Mouse (Mus musculus) bone marrow macrophage, adult 2 months (primary cell): ENCODE measurements around the gene Zfp518a.

ENCODE experiments used
- CTCF ChIP-seq: IDR thresholded peaks from 2 replicates; pipeline ENCODE4 v1.5.1; 2012; ENCODE audit warnings: low read depth, mild to moderate bottlenecking, low read length, moderate library complexity
- POLR2A ChIP-seq: IDR thresholded peaks from 2 replicates; pipeline ENCODE4 v1.6.1; 2012; ENCODE audit warnings: mild to moderate bottlenecking, low read depth, low read length, borderline replicate concordance

DNA sequence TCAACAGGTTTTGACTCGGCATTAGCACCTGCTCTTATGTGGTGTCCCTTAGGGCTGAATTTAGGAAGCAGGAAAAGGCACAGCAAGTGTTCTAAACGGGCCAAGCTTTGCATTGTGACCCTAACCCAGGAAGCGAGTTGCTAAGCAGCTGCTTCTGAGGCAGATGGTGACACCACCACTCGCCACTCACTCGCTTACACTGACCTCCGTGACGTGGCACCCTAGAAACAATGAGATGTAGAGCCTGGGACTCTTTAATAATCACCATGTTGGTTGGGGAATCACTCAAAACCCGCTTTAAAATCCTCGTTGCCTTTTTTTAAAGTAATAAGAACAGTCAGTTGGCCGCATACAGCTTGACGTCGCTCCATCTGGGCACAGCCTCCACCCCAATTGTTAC, 45.1 kb upstream of the Zfp518a start:
- no peak for TF ChIP-seq CTCF
- TF ChIP-seq POLR2A: no peak
